Mouse (Mus musculus) frontal cortex, adult 2 months (tissue): ENCODE measurements around the gene Eaf1. TPM values are rescaled to one million over a fixed set of nuclear protein-coding genes. Genes with fewer than 3 reads are reported as not detected.
"Not testable (repeated sequence)": the region's sequence is repeated elsewhere in the genome, so short reads cannot be mapped to it uniquely, and the experiment has no call there.

Experiments
- DNase-seq, 2 experiments: peaks; one replicate each; pipeline ENCODE4 v3.0.0; 2022; ENCODE audit warnings: low spot score in 1 of 2; ENCODE audit errors: extremely low spot score in 1 of 2
- polyA plus RNA-seq: library from polyadenylated mRNA; depleted of rRNA; stranded (reverse); fragments of >200 nt; gene quantifications from 2 replicates; pipeline ENCODE4 v1.2.3, GENCODE M21; 2012; rRNA removed

The Eaf1 gene
- polyA plus RNA-seq = 12.6 and 13.7 TPM in 2 replicates

- no peak for DNase-seq
Measured at GRCm38 (mm10) chr14:31494349-31494974, at the start of gene Eaf1. TSS of gene Eaf1 (plus strand) at chr14:31494399.

GRCm38 (mm10) chr14:31448994-31449393 is 45.2 kb upstream of the Eaf1 start:
- DNase-seq = no peak

GRCm38 (mm10) chr14:31453946-31454345 is 40.3 kb upstream of the Eaf1 start:
- not testable (repeated sequence) for DNase-seq

- no peak for DNase-seq
Measured at GRCm38 (mm10) chr14:31454849-31455566, 39.2 kb upstream of the Eaf1 start.

- DNase-seq = no peak
Measured at GRCm38 (mm10) chr14:31456064-31456721, 38.0 kb upstream of the Eaf1 start.

- DNase-seq = no peak
Measured at GRCm38 (mm10) chr14:31458006-31458405, 36.2 kb upstream of the Eaf1 start.

- not testable (repeated sequence) for DNase-seq
Measured at GRCm38 (mm10) chr14:31462226-31462625, 32.0 kb upstream of the Eaf1 start.

- no peak for DNase-seq
Measured at GRCm38 (mm10) chr14:31462886-31463285, 31.3 kb upstream of the Eaf1 start.

GRCm38 (mm10) chr14:31464176-31464575 is 30.0 kb upstream of the Eaf1 start:
- DNase-seq = no peak

GRCm38 (mm10) chr14:31469711-31470110 is 24.5 kb upstream of the Eaf1 start:
- no peak for DNase-seq

GRCm38 (mm10) chr14:31472451-31473061 is 21.6 kb upstream of the Eaf1 start:
- DNase-seq = peak; percentile 29 to 86

- DNase-seq = no peak
Measured at GRCm38 (mm10) chr14:31473297-31473696, 20.9 kb upstream of the Eaf1 start.

- DNase-seq = no peak
Measured at GRCm38 (mm10) chr14:31482417-31482816, 11.8 kb upstream of the Eaf1 start.

- DNase-seq = no peak
Measured at GRCm38 (mm10) chr14:31486465-31486864, 7.7 kb upstream of the Eaf1 start.

- DNase-seq = no peak
Measured at GRCm38 (mm10) chr14:31488055-31488454, 6.1 kb upstream of the Eaf1 start.

- no peak for DNase-seq
Measured at GRCm38 (mm10) chr14:31493901-31494300, 298 bp upstream of the Eaf1 start.

GRCm38 (mm10) chr14:31494975-31495455 is 816 bp downstream of the Eaf1 start, which contains the start of gene Mettl6:
TSS of gene Mettl6 (minus strand) at chr14:31495040.
- DNase-seq = peak; percentile 75 to 94

- DNase-seq = no peak
Measured at GRCm38 (mm10) chr14:31495538-31495937, 1.3 kb downstream of the Eaf1 start.

- no peak for DNase-seq
Measured at GRCm38 (mm10) chr14:31496241-31496646, 2.0 kb downstream of the Eaf1 start.

GRCm38 (mm10) chr14:31499526-31499925 is 5.3 kb downstream of the Eaf1 start:
- DNase-seq = no peak

- DNase-seq = no peak
Measured at GRCm38 (mm10) chr14:31503406-31503805, 9.2 kb downstream of the Eaf1 start.
